Mouse (Mus musculus) myocyte (in vitro differentiated cells): ENCODE results near the gene Tmem128. TPM values are rescaled to one million over a fixed set of nuclear protein-coding genes. Genes with fewer than 3 reads are reported as not detected.
A peak's percentile ranks its signal among the peaks of the same experiment; 100 is the strongest.

ENCODE experiments used
- H3K27me3 ChIP-seq: one replicate; pipeline ENCODE4 v1.6.1; 2011; ENCODE audit not compliant: control insufficient read depth, insufficient read depth, insufficient read length
- H3K36me3 ChIP-seq: one replicate; pipeline ENCODE4 v1.6.1; 2011; ENCODE audit not compliant: control insufficient read depth, insufficient read depth
- H3K4me2 ChIP-seq: one replicate; pipeline ENCODE4 v1.6.1; 2011; ENCODE audit warnings: low read depth, control low read depth
- H3K4me3 ChIP-seq: one replicate; pipeline ENCODE4 v1.5.1; 2011; ENCODE audit warnings: mild to moderate bottlenecking, control low read depth, moderate library complexity
- H3K79me2 ChIP-seq: one replicate; pipeline ENCODE4 v1.6.1; 2011; ENCODE audit not compliant: control insufficient read depth, insufficient read depth
- H3ac ChIP-seq: one replicate; pipeline ENCODE4 v1.6.1; 2011; ENCODE audit not compliant: control insufficient read depth, insufficient read length
- CEBPB ChIP-seq: IDR thresholded peaks from 2 replicates; pipeline ENCODE4 v1.6.1; 2011; ENCODE audit warnings: mild to moderate bottlenecking, moderate library complexity; ENCODE audit not compliant: poor library complexity, insufficient read depth, severe bottlenecking
- E2F4 ChIP-seq: IDR thresholded peaks from one replicate; pipeline ENCODE4 v1.6.1; 2011; ENCODE audit warnings: mild to moderate bottlenecking, control low read depth, moderate library complexity; ENCODE audit not compliant: insufficient read depth
- MAX ChIP-seq: IDR thresholded peaks from one replicate; pipeline ENCODE4 v1.6.1; 2011; ENCODE audit warnings: low read depth, mild to moderate bottlenecking, control low read depth
- MYOD1 ChIP-seq, 3 experiments: IDR thresholded peaks; one replicate each; pipeline ENCODE4 v1.6.1; 2011; ENCODE audit warnings: control low read depth in 2 of 3, low read depth in 2 of 3, mild to moderate bottlenecking in 2 of 3, moderate library complexity in 1 of 3; ENCODE audit not compliant: insufficient read length in 2 of 3, control insufficient read depth in 1 of 3
- MYOG ChIP-seq, 3 experiments: IDR thresholded peaks; one replicate each; pipeline ENCODE4 v1.6.1; 2011; ENCODE audit warnings: control low read depth in 2 of 3, low read depth in 2 of 3, mild to moderate bottlenecking in 2 of 3; ENCODE audit not compliant: insufficient read length in 2 of 3, control insufficient read depth in 1 of 3, insufficient read depth in 1 of 3
- POLR2A ChIP-seq: IDR thresholded peaks from one replicate; pipeline ENCODE4 v1.6.1; 2011; ENCODE audit warnings: low read depth, mild to moderate bottlenecking, control low read depth, moderate library complexity; ENCODE audit not compliant: insufficient read length
- POLR2AphosphoS2 ChIP-seq: IDR thresholded peaks from one replicate; pipeline ENCODE4 v1.6.1; 2011; ENCODE audit warnings: low read depth, control low read depth; ENCODE audit not compliant: insufficient read length
- REST ChIP-seq: IDR thresholded peaks from one replicate; pipeline ENCODE4 v1.6.1; 2011; ENCODE audit warnings: mild to moderate bottlenecking, control low read depth, moderate library complexity; ENCODE audit not compliant: insufficient read depth, insufficient read length
- SRF ChIP-seq: IDR thresholded peaks from one replicate; pipeline ENCODE4 v1.6.1; 2011; ENCODE audit warnings: low read depth; ENCODE audit not compliant: control insufficient read depth, insufficient read length
- TCF12 ChIP-seq: IDR thresholded peaks from one replicate; pipeline ENCODE4 v1.6.1; 2011; ENCODE audit warnings: mild to moderate bottlenecking, control low read depth; ENCODE audit not compliant: poor library complexity, insufficient read depth, severe bottlenecking
- TCF3 ChIP-seq: IDR thresholded peaks from one replicate; pipeline ENCODE4 v1.6.1; 2011; ENCODE audit warnings: low read depth, control low read depth; ENCODE audit not compliant: insufficient read length
- USF1 ChIP-seq: IDR thresholded peaks from one replicate; pipeline ENCODE4 v1.6.1; 2011; ENCODE audit warnings: low read depth, mild to moderate bottlenecking, control low read depth, moderate library complexity
- polyA plus RNA-seq: library from polyadenylated mRNA; unstranded; fragments of >200 nt; fragmentation: generic; extraction: Trizol; gene quantifications from one replicate; pipeline ENCODE4 v1.2.1, GENCODE M21; 2012; ENCODE audit warnings: missing spikeins

Tmem128 gene
- polyA plus RNA-seq, 1 experiment, result 24.0 TPM

DNA sequence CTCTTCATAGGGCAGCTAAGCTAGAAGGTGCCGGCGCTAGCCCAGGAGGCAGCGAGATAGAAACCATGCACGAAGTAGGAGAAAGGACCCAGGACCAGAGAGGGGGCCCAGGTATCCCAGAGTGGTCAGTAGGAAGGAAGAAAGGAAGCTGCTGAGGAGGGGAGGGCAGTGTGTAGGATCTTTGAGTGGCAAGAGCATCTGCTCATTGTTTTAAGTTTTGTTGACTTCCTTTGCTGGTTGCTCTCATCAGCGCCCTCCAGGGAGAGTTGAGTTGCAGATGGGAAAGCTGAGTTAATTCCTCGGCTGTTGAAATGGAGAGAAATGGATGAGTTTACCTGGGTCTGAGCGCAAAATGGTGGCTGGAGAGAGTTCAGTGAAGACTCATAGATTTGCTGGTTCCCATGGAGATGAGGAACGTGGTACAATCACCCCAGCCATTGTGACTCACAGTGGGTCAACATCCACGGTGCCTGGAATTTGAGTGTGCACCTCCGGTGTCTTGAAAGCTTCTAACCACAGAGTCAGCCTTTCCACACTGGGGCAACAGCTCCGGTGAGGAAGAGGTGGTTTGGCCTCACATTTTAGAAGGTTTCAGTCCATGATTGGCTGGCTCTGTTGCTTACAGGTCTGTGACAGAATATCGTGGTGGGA, 41.9 kb downstream of the Tmem128 start:
- TF ChIP-seq MAX (no peak), SRF (no peak), TCF3 (no peak), POLR2AphosphoS2 (no peak), MYOG (IDR thresholded peaks at IDR 0.05; ENCODE audit: control insufficient read depth in 1 of 3, insufficient read depth in 1 of 3, insufficient read length in 2 of 3, low read depth in 2 of 3) (no peak), TCF12 (peak; percentile 6), MYOD1 (IDR thresholded peaks at IDR 0.05; ENCODE audit: control insufficient read depth in 1 of 3, insufficient read length in 2 of 3, low read depth in 2 of 3) (peak in 2 of 3 experiments; percentile 63 to 76), E2F4 (no peak), POLR2A (no peak), USF1 (no peak), REST (no peak), CEBPB (no peak)
- no peak overlapping the region for H3ac ChIP-seq
- H3K4me2 ChIP-seq, result peak overlapping the region; percentile 73

DNA sequence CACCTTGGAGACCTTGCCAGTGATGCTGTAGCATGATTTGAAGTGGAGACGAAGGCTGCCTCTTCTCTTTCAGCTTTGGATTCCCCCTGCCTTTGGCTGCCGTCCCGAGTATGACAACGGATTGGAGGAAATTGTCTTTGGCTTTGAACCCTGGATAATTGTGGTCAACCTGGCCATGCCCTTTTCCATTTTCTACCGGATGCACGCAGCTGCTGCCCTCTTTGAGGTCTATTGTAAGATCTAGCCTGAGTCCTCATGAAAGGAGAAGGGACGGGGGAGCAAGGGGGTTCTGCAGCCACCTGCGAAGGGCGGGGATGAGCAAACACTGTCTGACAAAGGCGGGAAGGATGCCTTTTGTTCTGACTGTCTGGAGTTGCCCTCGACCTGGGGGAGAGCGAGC, 42.7 kb downstream of the Tmem128 start:
- no peaks in the 10 kb centered on the region for H3K79me2 ChIP-seq
- TF ChIP-seq MYOG (IDR thresholded peaks at IDR 0.05; ENCODE audit: control insufficient read depth in 1 of 3, insufficient read depth in 1 of 3, insufficient read length in 2 of 3, low read depth in 2 of 3) (peak in 1 of 3 experiments; percentile 18), TCF12 (peak; percentile 7), SRF (no peak), MAX (no peak), MYOD1 (IDR thresholded peaks at IDR 0.05; ENCODE audit: control insufficient read depth in 1 of 3, insufficient read length in 2 of 3, low read depth in 2 of 3) (peak in 2 of 3 experiments; percentile 38 to 69)
- H3K36me3 ChIP-seq, result no peaks in the 10 kb centered on the region
- no peaks in the 10 kb centered on the region for H3K27me3 ChIP-seq
- no peak overlapping the region for H3K4me3 ChIP-seq
- H3ac ChIP-seq, result no peak overlapping the region
- H3K4me2 ChIP-seq, result peak overlapping the region; percentile 73

More for the DNA sequence above, 41.9 kb downstream of the Tmem128 start:
- Histone ChIP-seq H3K79me2 (no peaks in the 10 kb centered on the region), H3K27me3 (no peaks in the 10 kb centered on the region), H3K36me3 (no peaks in the 10 kb centered on the region), H3K4me3 (no peak overlapping the region)

- H3ac ChIP-seq, result no peak overlapping the region
- no peak overlapping the region for H3K4me2 ChIP-seq
- H3K27me3 ChIP-seq, result no peaks in the 10 kb centered on the region
- H3K36me3 ChIP-seq, result no peaks in the 10 kb centered on the region
- no peak for TF ChIP-seq USF1
- no peak for TF ChIP-seq MYOG (IDR thresholded peaks at IDR 0.05; ENCODE audit: control insufficient read depth in 1 of 3, insufficient read depth in 1 of 3, insufficient read length in 2 of 3, low read depth in 2 of 3)
- TF ChIP-seq E2F4, result no peak
- TF ChIP-seq POLR2A, result no peak
- no peak for TF ChIP-seq MYOD1 (IDR thresholded peaks at IDR 0.05; ENCODE audit: control insufficient read depth in 1 of 3, insufficient read length in 2 of 3, low read depth in 2 of 3)
- no peak for TF ChIP-seq POLR2AphosphoS2
- no peak for TF ChIP-seq REST
- TF ChIP-seq SRF, result no peak
- TF ChIP-seq CEBPB, result no peak
- no peak for TF ChIP-seq TCF3
- no peak for TF ChIP-seq TCF12
- TF ChIP-seq MAX, result no peak
- no peak overlapping the region for H3K4me3 ChIP-seq
- H3K79me2 ChIP-seq, result no peaks in the 10 kb centered on the region
Measured at GRCm38 (mm10) chr5:38305241-38305640, 45.3 kb downstream of the Tmem128 start.

DNA sequence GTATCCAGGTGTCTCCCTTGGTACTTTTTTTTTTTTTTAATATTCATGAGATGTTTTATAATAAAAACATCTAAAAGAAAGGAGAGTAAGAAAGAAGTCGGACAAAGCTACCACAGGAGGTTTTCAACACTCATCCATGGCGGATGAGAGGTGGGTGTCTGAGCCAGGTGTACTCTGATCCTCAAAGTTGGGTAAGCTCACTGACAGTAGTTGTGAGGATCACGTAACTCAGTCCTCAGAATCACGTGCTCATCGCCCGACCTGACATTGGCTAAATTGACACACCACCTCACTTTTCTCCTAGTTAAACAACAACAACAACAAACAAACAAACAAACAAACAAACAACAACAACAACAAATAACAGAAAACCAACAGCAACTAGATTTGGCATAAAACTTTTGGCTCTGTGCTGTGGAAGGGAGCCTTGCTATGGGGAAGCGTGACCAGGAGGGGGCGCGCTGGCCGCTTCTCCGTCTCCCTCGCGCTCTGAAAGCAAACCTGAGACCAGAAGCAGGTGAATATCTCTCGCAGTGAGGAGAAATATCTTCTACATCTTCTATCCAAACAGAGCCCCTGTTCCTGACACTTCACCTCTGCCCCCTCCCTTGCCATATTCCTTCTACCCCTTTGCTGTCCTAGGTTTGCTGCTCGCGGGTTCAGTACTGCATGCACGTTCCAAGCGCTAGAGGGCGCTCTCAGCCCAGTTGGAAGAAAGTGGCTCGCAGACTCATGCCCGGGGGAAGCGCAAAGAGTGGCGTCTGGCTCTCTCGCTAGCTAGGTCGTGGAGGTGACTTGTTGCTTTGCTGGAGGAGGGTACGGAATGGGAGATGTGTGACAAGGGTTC, 47.5 kb downstream of the Tmem128 start:
- H3ac ChIP-seq, result no peak overlapping the region
- no peaks in the 10 kb centered on the region for H3K36me3 ChIP-seq
- H3K79me2 ChIP-seq, result no peaks in the 10 kb centered on the region
- TF ChIP-seq E2F4 (no peak), MYOG (IDR thresholded peaks at IDR 0.05; ENCODE audit: control insufficient read depth in 1 of 3, insufficient read depth in 1 of 3, insufficient read length in 2 of 3, low read depth in 2 of 3) (no peak), TCF12 (no peak), USF1 (no peak), POLR2AphosphoS2 (no peak), REST (no peak), TCF3 (no peak), MYOD1 (IDR thresholded peaks at IDR 0.05; ENCODE audit: control insufficient read depth in 1 of 3, insufficient read length in 2 of 3, low read depth in 2 of 3) (no peak), SRF (no peak), CEBPB (no peak), MAX (no peak), POLR2A (no peak)
- peak overlapping the region; percentile 83 for H3K4me2 ChIP-seq
- no peaks in the 10 kb centered on the region for H3K27me3 ChIP-seq
- H3K4me3 ChIP-seq, result no peak overlapping the region
